Mouse (Mus musculus): ENCODE measurements at regions not wholly inside any gene's neighbourhood (a gene's known extent, or its start where the extent isn't known, plus 50 kb on each side); places are given as distances from the start of the nearest gene placed in this dataset.

GRCm38 (mm10) chr10:38147421-38147820 is 674.2 kb downstream of the Rfpl4b start:
- Histone ChIP-seq H3K27me3 (ENCODE audit: control insufficient read depth, insufficient read depth, low read length) (no peaks in the 10 kb centered on the region), H3K9ac (replicated peaks; ENCODE audit: low read length) (no peak overlapping the region), H3K27ac (replicated peaks; ENCODE audit: low read depth, low read length) (no peak overlapping the region), H3K9me3 (ENCODE audit: control insufficient read depth, low read length) (no peaks in the 10 kb centered on the region), H3K4me1 (ENCODE audit: control insufficient read depth, insufficient read depth, low read length) (no peaks in the 10 kb centered on the region), H3K36me3 (ENCODE audit: control insufficient read depth, insufficient read depth, low read length) (no peaks in the 10 kb centered on the region), H3K4me3 (replicated peaks; ENCODE audit: low read depth, low read length) (no peak overlapping the region), H3K4me2 (ENCODE audit: low read length) (no peak overlapping the region)
- 100% methylated on average over 2 of the region's 2 CpGs for WGBS
- no peak for DNase-seq
- ATAC-seq (ENCODE audit: low FRiP score, low TSS enrichment) = no peak

- Histone ChIP-seq H3K4me3 (replicated peaks; ENCODE audit: low read depth, low read length) (no peak overlapping the region), H3K4me1 (ENCODE audit: control insufficient read depth, insufficient read depth, low read length) (no peaks in the 10 kb centered on the region), H3K4me2 (ENCODE audit: low read length) (no peak overlapping the region), H3K36me3 (ENCODE audit: control insufficient read depth, insufficient read depth, low read length) (no peaks in the 10 kb centered on the region), H3K27ac (replicated peaks; ENCODE audit: low read depth, low read length) (no peak overlapping the region), H3K9me3 (ENCODE audit: control insufficient read depth, low read length) (no peaks in the 10 kb centered on the region), H3K9ac (replicated peaks; ENCODE audit: low read length) (no peak overlapping the region), H3K27me3 (ENCODE audit: control insufficient read depth, insufficient read depth, low read length) (no peaks in the 10 kb centered on the region)
- ATAC-seq (ENCODE audit: low FRiP score, low TSS enrichment) = no peak
- no peak for DNase-seq
Measured at GRCm38 (mm10) chr10:38139196-38139595, 682.4 kb downstream of the Rfpl4b start.

GRCm38 (mm10) chr10:38121911-38122573 is 699.5 kb downstream of the Rfpl4b start:
- H3K4me2 ChIP-seq (ENCODE audit: low read length) = no peak overlapping the region
- H3K4me3 ChIP-seq (replicated peaks; ENCODE audit: low read depth, low read length) = no peak overlapping the region
- DNase-seq (peak; percentile 16), ATAC-seq (ENCODE audit: low FRiP score, low TSS enrichment) (no peak)
- WGBS = 81% methylated on average over 3 of the region's 3 CpGs
- no peaks in the 10 kb centered on the region for H3K9me3 ChIP-seq (ENCODE audit: control insufficient read depth, low read length)
- H3K36me3 ChIP-seq (ENCODE audit: control insufficient read depth, insufficient read depth, low read length) = no peaks in the 10 kb centered on the region
- H3K4me1 ChIP-seq (ENCODE audit: control insufficient read depth, insufficient read depth, low read length) = no peaks in the 10 kb centered on the region
- H3K9ac ChIP-seq (replicated peaks; ENCODE audit: low read length) = no peak overlapping the region
- H3K27me3 ChIP-seq (ENCODE audit: control insufficient read depth, insufficient read depth, low read length) = no peaks in the 10 kb centered on the region
- H3K27ac ChIP-seq (replicated peaks; ENCODE audit: low read depth, low read length) = no peak overlapping the region

GRCm38 (mm10) chr10:38118601-38119000 is 703.0 kb downstream of the Rfpl4b start:
- ATAC-seq (ENCODE audit: low FRiP score, low TSS enrichment) (no peak), DNase-seq (no peak)
- H3K36me3 ChIP-seq (ENCODE audit: control insufficient read depth, insufficient read depth, low read length) = no peaks in the 10 kb centered on the region
- no peak overlapping the region for H3K27ac ChIP-seq (replicated peaks; ENCODE audit: low read depth, low read length)
- 89% methylated on average over 1 of the region's 1 CpGs for WGBS
- no peak overlapping the region for H3K4me3 ChIP-seq (replicated peaks; ENCODE audit: low read depth, low read length)
- H3K9ac ChIP-seq (replicated peaks; ENCODE audit: low read length) = no peak overlapping the region
- no peaks in the 10 kb centered on the region for H3K4me1 ChIP-seq (ENCODE audit: control insufficient read depth, insufficient read depth, low read length)
- H3K4me2 ChIP-seq (ENCODE audit: low read length) = no peak overlapping the region
- no peaks in the 10 kb centered on the region for H3K9me3 ChIP-seq (ENCODE audit: control insufficient read depth, low read length)
- no peaks in the 10 kb centered on the region for H3K27me3 ChIP-seq (ENCODE audit: control insufficient read depth, insufficient read depth, low read length)

GRCm38 (mm10) chr10:38116516-38116915 is 705.1 kb downstream of the Rfpl4b start:
- Histone ChIP-seq H3K36me3 (ENCODE audit: control insufficient read depth, insufficient read depth, low read length) (no peaks in the 10 kb centered on the region), H3K4me2 (ENCODE audit: low read length) (no peak overlapping the region), H3K4me1 (ENCODE audit: control insufficient read depth, insufficient read depth, low read length) (no peaks in the 10 kb centered on the region), H3K27me3 (ENCODE audit: control insufficient read depth, insufficient read depth, low read length) (no peaks in the 10 kb centered on the region), H3K9ac (replicated peaks; ENCODE audit: low read length) (no peak overlapping the region), H3K4me3 (replicated peaks; ENCODE audit: low read depth, low read length) (no peak overlapping the region), H3K9me3 (ENCODE audit: control insufficient read depth, low read length) (no peaks in the 10 kb centered on the region), H3K27ac (replicated peaks; ENCODE audit: low read depth, low read length) (no peak overlapping the region)
- DNase-seq (no peak), ATAC-seq (ENCODE audit: low FRiP score, low TSS enrichment) (no peak)
- WGBS = 88% methylated on average over 1 of the region's 1 CpGs

- Histone ChIP-seq H3K9me3 (ENCODE audit: control insufficient read depth, low read length) (no peaks in the 10 kb centered on the region), H3K9ac (replicated peaks; ENCODE audit: low read length) (no peak overlapping the region), H3K27me3 (ENCODE audit: control insufficient read depth, insufficient read depth, low read length) (no peaks in the 10 kb centered on the region), H3K27ac (replicated peaks; ENCODE audit: low read depth, low read length) (no peak overlapping the region), H3K4me2 (ENCODE audit: low read length) (no peak overlapping the region), H3K4me3 (replicated peaks; ENCODE audit: low read depth, low read length) (no peak overlapping the region), H3K4me1 (ENCODE audit: control insufficient read depth, insufficient read depth, low read length) (no peaks in the 10 kb centered on the region), H3K36me3 (ENCODE audit: control insufficient read depth, insufficient read depth, low read length) (no peaks in the 10 kb centered on the region)
- ATAC-seq (ENCODE audit: low FRiP score, low TSS enrichment) = no peak
- DNase-seq = no peak
- 80% methylated on average over 2 of the region's 2 CpGs for WGBS
Measured at GRCm38 (mm10) chr10:38114194-38114593, 707.4 kb downstream of the Rfpl4b start.

GRCm38 (mm10) chr10:38108591-38108990 is 713.0 kb downstream of the Rfpl4b start:
- H3K9ac ChIP-seq (replicated peaks; ENCODE audit: low read length) = no peak overlapping the region
- H3K27me3 ChIP-seq (ENCODE audit: control insufficient read depth, insufficient read depth, low read length) = no peaks in the 10 kb centered on the region
- no peaks in the 10 kb centered on the region for H3K36me3 ChIP-seq (ENCODE audit: control insufficient read depth, insufficient read depth, low read length)
- no peak for DNase-seq
- H3K27ac ChIP-seq (replicated peaks; ENCODE audit: low read depth, low read length) = no peak overlapping the region
- no peak overlapping the region for H3K4me2 ChIP-seq (ENCODE audit: low read length)
- WGBS = 94% methylated on average over 6 of the region's 6 CpGs
- H3K9me3 ChIP-seq (ENCODE audit: control insufficient read depth, low read length) = no peaks in the 10 kb centered on the region
- no peak for ATAC-seq (ENCODE audit: low FRiP score, low TSS enrichment)
- H3K4me3 ChIP-seq (replicated peaks; ENCODE audit: low read depth, low read length) = no peak overlapping the region
- H3K4me1 ChIP-seq (ENCODE audit: control insufficient read depth, insufficient read depth, low read length) = no peaks in the 10 kb centered on the region

GRCm38 (mm10) chr10:38103570-38103969 is 718.0 kb downstream of the Rfpl4b start:
- Histone ChIP-seq H3K9me3 (ENCODE audit: control insufficient read depth, low read length) (no peaks in the 10 kb centered on the region), H3K4me3 (replicated peaks; ENCODE audit: low read depth, low read length) (no peak overlapping the region), H3K27ac (replicated peaks; ENCODE audit: low read depth, low read length) (no peak overlapping the region), H3K27me3 (ENCODE audit: control insufficient read depth, insufficient read depth, low read length) (no peaks in the 10 kb centered on the region), H3K4me2 (ENCODE audit: low read length) (no peak overlapping the region), H3K36me3 (ENCODE audit: control insufficient read depth, insufficient read depth, low read length) (no peaks in the 10 kb centered on the region), H3K9ac (replicated peaks; ENCODE audit: low read length) (no peak overlapping the region), H3K4me1 (ENCODE audit: control insufficient read depth, insufficient read depth, low read length) (no peaks in the 10 kb centered on the region)
- ATAC-seq (ENCODE audit: low FRiP score, low TSS enrichment) (no peak), DNase-seq (peak; percentile 45)
- WGBS = 58% methylated on average over 1 of the region's 1 CpGs

- H3K4me1 ChIP-seq (ENCODE audit: control insufficient read depth, insufficient read depth, low read length) = no peaks in the 10 kb centered on the region
- no peak overlapping the region for H3K27ac ChIP-seq (replicated peaks; ENCODE audit: low read depth, low read length)
- no peaks in the 10 kb centered on the region for H3K27me3 ChIP-seq (ENCODE audit: control insufficient read depth, insufficient read depth, low read length)
- WGBS = 98% methylated on average over 2 of the region's 2 CpGs
- DNase-seq (no peak), ATAC-seq (ENCODE audit: low FRiP score, low TSS enrichment) (no peak)
- no peak overlapping the region for H3K9ac ChIP-seq (replicated peaks; ENCODE audit: low read length)
- no peaks in the 10 kb centered on the region for H3K36me3 ChIP-seq (ENCODE audit: control insufficient read depth, insufficient read depth, low read length)
- H3K4me2 ChIP-seq (ENCODE audit: low read length) = no peak overlapping the region
- no peaks in the 10 kb centered on the region for H3K9me3 ChIP-seq (ENCODE audit: control insufficient read depth, low read length)
- no peak overlapping the region for H3K4me3 ChIP-seq (replicated peaks; ENCODE audit: low read depth, low read length)
Measured at GRCm38 (mm10) chr10:38078521-38078920, 743.1 kb downstream of the Rfpl4b start.

All from midbrain, embryonic 14.5 days (tissue).